Mouse (Mus musculus) bone marrow macrophage, adult 2 months (primary cell): ENCODE measurements around the gene Klri1. TPM values are rescaled to one million over a fixed set of nuclear protein-coding genes. Genes with fewer than 3 reads are reported as not detected.
"Not testable (repeated sequence)": the region's sequence is repeated elsewhere in the genome, so short reads cannot be mapped to it uniquely, and the experiment has no call there.

Source experiments
- H3K27ac ChIP-seq: 2 replicates; pipeline ENCODE4 v1.5.1; 2012; ENCODE audit warnings: low read depth, low read length; ENCODE audit not compliant: insufficient read depth
- H3K4me1 ChIP-seq: 2 replicates; pipeline ENCODE4 v1.6.1; 2012; ENCODE audit warnings: low read length; ENCODE audit not compliant: control insufficient read depth, insufficient read depth
- H3K4me3 ChIP-seq: 2 replicates; pipeline ENCODE4 v1.5.1; 2012; ENCODE audit warnings: mild to moderate bottlenecking, low read length, moderate library complexity; ENCODE audit not compliant: insufficient read depth
- CTCF ChIP-seq: IDR thresholded peaks from 2 replicates; pipeline ENCODE4 v1.5.1; 2012; ENCODE audit warnings: low read depth, mild to moderate bottlenecking, low read length, moderate library complexity
- POLR2A ChIP-seq: IDR thresholded peaks from 2 replicates; pipeline ENCODE4 v1.6.1; 2012; ENCODE audit warnings: mild to moderate bottlenecking, low read depth, low read length, borderline replicate concordance
- polyA plus RNA-seq: library from polyadenylated mRNA; stranded (reverse); fragments of >200 nt; gene quantifications from 2 replicates; pipeline ENCODE4 v1.2.4, GENCODE M21; 2012; ENCODE audit not compliant: missing spikeins, insufficient read depth, insufficient read length

The Klri1 gene
- polyA plus RNA-seq, 1 experiment = not detected

GRCm38 (mm10) chr6:129680379-129680778 lies 36.6 kb downstream of the Klri1 start:
- Histone ChIP-seq H3K4me1 (no peaks in the 10 kb centered on the region), H3K4me3 (no peak overlapping the region), H3K27ac (no peak overlapping the region)
- TF ChIP-seq POLR2A = no peak
- no peak for TF ChIP-seq CTCF

- no peak within 1 kb of the TSS for H3K4me3 ChIP-seq
- no peaks in the 10 kb centered on the region for H3K4me1 ChIP-seq
- TF ChIP-seq POLR2A (no peak), CTCF (no peak)
- no peak within 1 kb of the TSS for H3K27ac ChIP-seq
Observed at GRCm38 (mm10) chr6:129678873-129679272, 38.1 kb downstream of the Klri1 start, which contains the start of gene Klrc1. TSS of gene Klrc1 (minus strand) at chr6:129678973.

GRCm38 (mm10) chr6:129661301-129661700 lies 55.6 kb downstream of the Klri1 start:
- not testable (repeated sequence) for H3K27ac ChIP-seq, H3K4me1 ChIP-seq, H3K4me3 ChIP-seq

- not testable (repeated sequence) for H3K4me3 ChIP-seq, H3K27ac ChIP-seq, H3K4me1 ChIP-seq
Observed at GRCm38 (mm10) chr6:129660589-129660988, 56.3 kb downstream of the Klri1 start, which contains the start of gene Klrc2. TSS of gene Klrc2 (minus strand) at chr6:129660689.

Other genes starting within 250 kb of the Klri1 start
- gene Olr1, start 210.0 kb downstream of the Klri1 start, polyA plus RNA-seq = not detected in 2 replicates
- gene Tmem52b, start 204.6 kb downstream of the Klri1 start, polyA plus RNA-seq = not detected in 2 replicates
- gene Gabarapl1, start 184.0 kb downstream of the Klri1 start, polyA plus RNA-seq = 115 and 118 TPM in 2 replicates
- gene Klre1, start 139.2 kb downstream of the Klri1 start, polyA plus RNA-seq = not detected in 2 replicates
- gene Klrd1, start 125.3 kb downstream of the Klri1 start, polyA plus RNA-seq = not detected in 2 replicates
- gene Klrk1, start 93.3 kb downstream of the Klri1 start, polyA plus RNA-seq = 0.92 and 1.3 TPM in 2 replicates
- not detected in 2 replicates for gene Klrc3, start 73.8 kb downstream of the Klri1 start, polyA plus RNA-seq
- gene Klrc2, start 56.4 kb downstream of the Klri1 start, polyA plus RNA-seq = not detected in 2 replicates
- not detected in 2 replicates for gene Klrc1, start 38.2 kb downstream of the Klri1 start, polyA plus RNA-seq
- gene Klri2, start 23.4 kb upstream of the Klri1 start, polyA plus RNA-seq = not detected in 2 replicates
- not detected in 2 replicates for gene Gm156, start 67.1 kb upstream of the Klri1 start, polyA plus RNA-seq
- gene Gm17631, start 145.5 kb upstream of the Klri1 start, polyA plus RNA-seq = not detected in 2 replicates
- gene Klra17, start 159.5 kb upstream of the Klri1 start, polyA plus RNA-seq = not detected in 2 replicates
- gene Klra5, start 200.5 kb upstream of the Klri1 start, polyA plus RNA-seq = not detected in 2 replicates